Mouse (Mus musculus) granulocyte monocyte progenitor cell, adult 5-6 weeks (primary cell): ENCODE measurements around the gene Armc2. TPM values are rescaled to one million over a fixed set of nuclear protein-coding genes. Genes with fewer than 3 reads are reported as not detected.

ENCODE experiments used
- ATAC-seq: replicated peaks from 2 replicates; pipeline ENCODE4 v1.8.0; 2016; ENCODE audit warnings: mild to moderate bottlenecking, moderate TSS enrichment, inconsistent platforms; ENCODE audit not compliant: poor library complexity, severe bottlenecking
- total RNA-seq, 2 experiments: library from RNA; stranded (forward) in 1 of 2; stranded (reverse) in 1 of 2; fragments of 200-712, 200-1000 nt in 1 of 2; fragments of >200 nt in 1 of 2; fragmentation: Nextera tagmentation in 1 of 2; gene quantifications; 2 replicates each; pipeline ENCODE4 v1.2.3; 2014 to 2017

The Armc2 gene
- total RNA-seq, 2 experiments from 2014 or later, result not detected

GRCm38 (mm10) chr10:41926726-41927125, 91.5 kb downstream of the Armc2 start:
- ATAC-seq, result no peak

DNA sequence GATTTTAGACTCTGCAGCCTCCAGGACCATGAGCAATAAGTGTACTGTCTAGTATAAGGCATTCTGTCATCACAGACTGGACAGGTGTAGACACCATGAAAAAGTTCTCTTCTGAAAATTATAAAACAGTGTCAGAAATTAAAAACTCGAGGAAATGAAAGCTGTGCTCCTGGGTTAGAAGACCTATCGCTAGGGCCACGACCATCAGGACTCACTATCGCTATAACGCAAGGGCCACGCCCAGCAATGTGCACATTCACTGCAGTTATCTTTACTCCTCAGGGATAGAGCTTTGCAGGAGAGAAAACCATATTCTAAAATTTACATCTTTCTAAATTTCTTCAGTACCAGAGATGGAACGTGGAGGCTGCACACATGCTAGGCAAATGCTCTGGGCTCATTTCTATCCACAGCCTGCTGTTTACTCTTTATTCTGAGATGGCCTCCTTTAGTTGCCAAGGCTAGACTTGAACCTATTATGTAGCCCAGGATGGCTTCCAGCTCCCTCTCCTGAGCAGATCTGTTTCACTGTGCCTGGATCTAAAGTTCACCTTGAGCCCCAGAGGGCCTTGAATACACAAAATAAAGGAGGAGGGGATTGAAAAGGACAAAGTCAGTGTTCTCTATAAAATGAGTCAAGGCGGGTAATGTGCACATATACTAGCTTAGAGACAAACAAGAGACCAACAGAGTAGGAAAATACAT, 105.8 kb downstream of the Armc2 start:
- ATAC-seq, result no peak

GRCm38 (mm10) chr10:41908899-41909298, 109.3 kb downstream of the Armc2 start:
- no peak for ATAC-seq

DNA sequence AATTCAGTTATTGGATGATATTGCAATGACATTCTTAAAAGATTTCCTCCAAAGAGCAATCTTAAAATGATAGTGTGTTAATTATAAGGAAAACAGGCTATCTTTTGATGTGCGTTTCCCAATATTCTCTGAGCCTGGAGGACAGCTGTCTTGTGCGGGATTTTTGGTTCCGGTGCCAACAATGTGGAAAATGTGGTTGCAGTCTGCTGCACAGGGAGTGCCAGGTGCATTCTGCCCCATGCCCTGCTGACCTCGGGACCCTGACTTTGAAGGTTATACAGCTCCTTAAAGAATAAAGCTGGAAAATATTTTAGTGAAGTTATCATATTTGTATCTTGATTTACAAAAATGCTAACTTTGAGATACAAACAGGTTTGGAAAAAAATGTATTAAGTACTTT, 110.3 kb downstream of the Armc2 start:
- ATAC-seq, result no peak

- no peak for ATAC-seq
Observed at GRCm38 (mm10) chr10:41907473-41907872, 110.8 kb downstream of the Armc2 start.

GRCm38 (mm10) chr10:41901864-41902263, 116.4 kb downstream of the Armc2 start:
- ATAC-seq, result no peak

- no peak for ATAC-seq
Observed at GRCm38 (mm10) chr10:41901456-41901855, 116.8 kb downstream of the Armc2 start.

- no peak for ATAC-seq
Observed at GRCm38 (mm10) chr10:41896865-41897264, 121.4 kb downstream of the Armc2 start.

DNA sequence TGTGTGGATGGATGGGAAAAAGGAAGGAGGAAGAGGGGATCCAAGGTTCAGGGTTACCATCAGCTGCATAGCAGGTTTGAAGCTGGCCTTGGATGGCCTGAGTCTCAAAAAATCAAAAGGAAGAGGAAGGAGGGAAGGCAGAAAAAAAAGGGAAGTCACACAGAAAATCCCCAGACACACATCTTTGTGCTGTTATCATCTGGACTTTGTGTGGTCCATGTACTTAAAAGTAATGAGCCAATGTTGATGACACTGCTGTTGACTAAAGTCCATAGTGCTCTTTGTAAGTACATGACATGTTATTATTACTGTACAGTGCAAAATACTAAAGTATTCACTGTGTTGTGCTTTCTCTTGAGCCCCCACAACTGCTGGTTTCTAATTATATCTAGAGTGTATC, 121.8 kb downstream of the Armc2 start:
- ATAC-seq, result peak; percentile 50

GRCm38 (mm10) chr10:41893433-41894411, 124.5 kb downstream of the Armc2 start:
- peak; percentile 43 for ATAC-seq

DNA sequence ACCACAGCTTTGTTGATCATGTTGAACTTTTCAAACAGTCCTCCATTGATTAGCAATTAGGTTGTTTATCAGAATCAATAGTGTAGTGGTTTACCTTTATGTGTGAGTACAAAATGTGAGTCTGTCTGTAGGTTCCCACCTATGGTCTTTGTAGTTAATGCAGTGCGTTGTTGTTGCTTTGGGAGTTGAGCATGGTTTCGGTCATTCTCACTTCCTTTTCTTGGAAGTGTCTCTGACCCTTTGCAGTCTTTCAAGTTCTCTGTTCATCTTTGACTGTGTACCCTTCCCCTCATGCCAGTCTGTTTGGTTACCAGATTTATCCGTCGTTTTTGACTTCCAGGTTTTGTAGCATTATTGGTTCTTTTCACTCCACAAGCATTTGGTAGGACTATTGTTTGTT, 126.9 kb downstream of the Armc2 start:
- ATAC-seq, result peak; percentile 35

DNA sequence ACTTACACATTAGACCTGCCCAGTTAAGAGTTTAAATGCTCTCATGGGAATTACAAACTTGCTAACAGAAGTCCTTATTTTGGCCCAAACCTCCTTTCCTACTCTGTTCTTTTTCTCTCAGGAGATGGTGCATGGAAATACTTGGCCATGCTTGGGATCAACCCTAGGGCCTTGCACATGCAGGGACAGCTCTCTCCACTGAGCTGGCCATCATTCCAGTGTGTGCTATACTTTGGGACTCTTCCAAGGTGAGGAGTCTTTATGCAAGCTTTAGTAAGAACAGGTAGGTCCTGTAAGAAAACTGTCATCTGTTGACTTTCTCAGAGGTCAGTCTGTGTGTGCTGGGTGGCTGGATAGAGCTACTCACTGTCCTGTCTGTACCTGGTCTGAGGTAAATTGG, 127.7 kb downstream of the Armc2 start:
- no peak for ATAC-seq

GRCm38 (mm10) chr10:41889566-41889965, 128.7 kb downstream of the Armc2 start:
- no peak for ATAC-seq

GRCm38 (mm10) chr10:41888365-41888941, 129.8 kb downstream of the Armc2 start:
- peak; percentile 47 for ATAC-seq

- peak; percentile 89 for ATAC-seq
Observed at GRCm38 (mm10) chr10:41887080-41887821, 131.0 kb downstream of the Armc2 start.

GRCm38 (mm10) chr10:41883741-41884575, 134.3 kb downstream of the Armc2 start:
- no peak for ATAC-seq

- ATAC-seq, result 0 out of 2 replicates have a peak, but pooled peaks have one; percentile 38
Observed at GRCm38 (mm10) chr10:41881438-41881837, 136.8 kb downstream of the Armc2 start.

DNA sequence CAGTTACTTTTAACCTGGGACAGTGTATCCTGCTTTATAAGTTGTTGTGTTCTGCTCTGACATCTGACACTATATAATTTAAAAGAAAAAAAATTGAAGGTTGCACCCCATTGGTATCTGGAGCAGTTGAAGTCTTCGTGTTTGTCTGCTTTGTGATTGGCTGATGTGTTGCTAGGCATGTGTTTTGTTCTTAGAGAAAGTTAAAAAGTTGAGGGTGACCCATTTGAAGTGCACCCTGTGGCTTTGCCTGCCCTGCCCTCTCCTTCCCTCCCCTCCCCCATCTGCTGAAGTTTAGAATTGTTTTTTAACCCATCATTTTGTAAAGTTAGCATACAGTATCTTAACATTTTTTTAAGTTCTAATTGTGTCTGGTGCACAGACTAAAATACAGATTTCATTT, 137.5 kb downstream of the Armc2 start:
- no peak for ATAC-seq

DNA sequence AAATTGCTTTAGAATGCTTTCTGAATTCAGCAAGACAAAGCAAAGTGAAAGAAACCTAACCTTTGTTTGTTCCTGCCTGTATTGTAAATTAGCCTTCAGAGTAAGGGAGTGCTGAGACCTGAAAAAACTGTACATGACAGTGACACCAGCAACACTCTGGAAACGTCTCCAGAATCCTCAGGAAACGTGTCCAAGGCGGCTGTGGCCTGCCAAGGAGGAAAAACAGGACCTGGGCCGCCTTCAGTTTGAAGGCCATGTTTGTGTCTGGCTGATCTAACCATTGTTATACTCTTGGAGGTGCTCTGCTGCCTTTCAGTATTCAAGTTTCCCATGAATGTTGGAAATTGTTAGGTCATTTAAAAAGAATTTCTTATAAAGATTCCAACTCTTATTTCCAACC, 138.0 kb downstream of the Armc2 start:
- no peak for ATAC-seq
